Mouse (Mus musculus) bone marrow macrophage, adult 2 months (primary cell): ENCODE data around the gene Mmrn1. TPM values are rescaled to one million over a fixed set of nuclear protein-coding genes. Genes with fewer than 3 reads are reported as not detected.
"Not testable (repeated sequence)": the region's sequence is repeated elsewhere in the genome, so short reads cannot be mapped to it uniquely, and the experiment has no call there.

Experiments
- H3K27ac ChIP-seq: 2 replicates; pipeline ENCODE4 v1.5.1; 2012; ENCODE audit warnings: low read depth, low read length; ENCODE audit not compliant: insufficient read depth
- H3K4me1 ChIP-seq: 2 replicates; pipeline ENCODE4 v1.6.1; 2012; ENCODE audit warnings: low read length; ENCODE audit not compliant: control insufficient read depth, insufficient read depth
- H3K4me3 ChIP-seq: 2 replicates; pipeline ENCODE4 v1.5.1; 2012; ENCODE audit warnings: mild to moderate bottlenecking, low read length, moderate library complexity; ENCODE audit not compliant: insufficient read depth
- CTCF ChIP-seq: IDR thresholded peaks from 2 replicates; pipeline ENCODE4 v1.5.1; 2012; ENCODE audit warnings: low read depth, mild to moderate bottlenecking, low read length, moderate library complexity
- POLR2A ChIP-seq: IDR thresholded peaks from 2 replicates; pipeline ENCODE4 v1.6.1; 2012; ENCODE audit warnings: mild to moderate bottlenecking, low read depth, low read length, borderline replicate concordance
- polyA plus RNA-seq: library from polyadenylated mRNA; stranded (reverse); fragments of >200 nt; gene quantifications from 2 replicates; pipeline ENCODE4 v1.2.4, GENCODE M21; 2012; ENCODE audit not compliant: missing spikeins, insufficient read depth, insufficient read length

Mmrn1 gene
- polyA plus RNA-seq, result not detected in 2 replicates

- not testable (repeated sequence) for H3K27ac ChIP-seq, H3K4me3 ChIP-seq, H3K4me1 ChIP-seq
Observed at GRCm38 (mm10) chr6:60924676-60925075, at the start of gene Mmrn1. Gene Mmrn1 (plus strand): TSS chr6:60924976.

GRCm38 (mm10) chr6:60880362-60880761 lies 44.4 kb upstream of the Mmrn1 start:
- Histone ChIP-seq H3K27ac (no peak overlapping the region), H3K4me3 (no peak overlapping the region), H3K4me1 (no peaks in the 10 kb centered on the region)
- TF ChIP-seq POLR2A, result no peak
- TF ChIP-seq CTCF, result no peak

- Histone ChIP-seq H3K4me1 (no peaks in the 10 kb centered on the region), H3K4me3 (no peak overlapping the region), H3K27ac (no peak overlapping the region)
- TF ChIP-seq CTCF (no peak), POLR2A (no peak)
Observed at GRCm38 (mm10) chr6:60881534-60881933, 43.2 kb upstream of the Mmrn1 start.

- Histone ChIP-seq H3K4me1 (no peaks in the 10 kb centered on the region), H3K4me3 (no peak overlapping the region), H3K27ac (no peak overlapping the region)
- TF ChIP-seq CTCF, result no peak
- no peak for TF ChIP-seq POLR2A
Observed at GRCm38 (mm10) chr6:60907272-60907671, 17.5 kb upstream of the Mmrn1 start.

- TF ChIP-seq CTCF (no peak), POLR2A (no peak)
- H3K27ac ChIP-seq, result no peak overlapping the region
- H3K4me1 ChIP-seq, result no peaks in the 10 kb centered on the region
- H3K4me3 ChIP-seq, result no peak overlapping the region
Observed at GRCm38 (mm10) chr6:60931364-60931763, 6.6 kb downstream of the Mmrn1 start.

- Histone ChIP-seq H3K4me1 (no peaks in the 10 kb centered on the region), H3K27ac (no peak overlapping the region), H3K4me3 (no peak overlapping the region)
Observed at GRCm38 (mm10) chr6:60934835-60935234, 10.1 kb downstream of the Mmrn1 start.

GRCm38 (mm10) chr6:60935448-60936130 lies 10.8 kb downstream of the Mmrn1 start:
- no peaks in the 10 kb centered on the region for H3K4me1 ChIP-seq
- no peak overlapping the region for H3K27ac ChIP-seq
- H3K4me3 ChIP-seq, result no peak overlapping the region
- TF ChIP-seq CTCF, result no peak
- no peak for TF ChIP-seq POLR2A

More at GRCm38 (mm10) chr6:60934835-60935234, 10.1 kb downstream of the Mmrn1 start:
- TF ChIP-seq CTCF, result no peak
- TF ChIP-seq POLR2A, result no peak

- no peak overlapping the region for H3K4me3 ChIP-seq
- no peak overlapping the region for H3K27ac ChIP-seq
- no peaks in the 10 kb centered on the region for H3K4me1 ChIP-seq
- TF ChIP-seq CTCF (no peak), POLR2A (no peak)
Observed at GRCm38 (mm10) chr6:60944178-60944577, 19.4 kb downstream of the Mmrn1 start.

- Histone ChIP-seq H3K27ac (no peak overlapping the region), H3K4me1 (no peaks in the 10 kb centered on the region), H3K4me3 (no peak overlapping the region)
- TF ChIP-seq POLR2A (no peak), CTCF (no peak)
Observed at GRCm38 (mm10) chr6:60944621-60945020, 19.8 kb downstream of the Mmrn1 start.

GRCm38 (mm10) chr6:60950415-60950814 lies 25.6 kb downstream of the Mmrn1 start:
- Histone ChIP-seq H3K4me1 (no peaks in the 10 kb centered on the region), H3K27ac (no peak overlapping the region), H3K4me3 (no peak overlapping the region)
- TF ChIP-seq POLR2A (no peak), CTCF (no peak)

GRCm38 (mm10) chr6:60961285-60961684 lies 36.5 kb downstream of the Mmrn1 start:
- H3K4me3 ChIP-seq, result no peak overlapping the region
- TF ChIP-seq POLR2A (no peak), CTCF (no peak)
- no peaks in the 10 kb centered on the region for H3K4me1 ChIP-seq
- H3K27ac ChIP-seq, result no peak overlapping the region
